Mouse (Mus musculus) frontal cortex, postnatal 10 days (tissue): ENCODE measurements around the gene Aimp2.

Experiments
- DNase-seq, 2 experiments: peaks; one replicate each; pipeline ENCODE4 v3.0.0; 2022; ENCODE audit warnings: low spot score in 2 of 2, mixed read lengths in 1 of 2

The Aimp2 gene

DNA sequence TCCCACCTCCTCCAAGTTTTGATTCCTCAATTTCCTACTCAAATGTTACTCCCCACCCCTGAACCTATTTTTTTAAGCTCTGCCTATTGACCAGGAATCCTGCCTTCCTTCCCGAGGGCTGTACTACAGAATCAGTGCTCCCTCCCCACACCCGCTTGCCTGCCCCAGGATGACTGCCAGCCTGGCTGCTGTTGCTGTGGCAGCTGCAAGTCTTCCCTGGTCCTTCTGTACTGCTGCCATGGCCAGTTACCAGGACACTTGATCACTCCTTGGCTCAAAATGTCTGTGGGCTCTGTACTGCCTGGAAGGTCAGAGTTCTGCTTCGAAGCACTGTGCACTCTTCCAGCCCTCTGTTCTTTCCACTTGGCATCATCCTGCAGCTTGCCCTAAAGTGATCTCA, 7.5 kb downstream of the Aimp2 start:
- peak; percentile 33 to 35 for DNase-seq

GRCm38 (mm10) chr5:143897635-143898330, 11.9 kb downstream of the Aimp2 start, which contains the start of gene Ankrd61:
Gene Ankrd61 (minus strand): TSS chr5:143897685.
- DNase-seq, result no peak

GRCm38 (mm10) chr5:143893396-143893795, 16.3 kb downstream of the Aimp2 start:
- no peak for DNase-seq

- DNase-seq, result no peak
Observed at GRCm38 (mm10) chr5:143892255-143892886, 17.3 kb downstream of the Aimp2 start.

GRCm38 (mm10) chr5:143890741-143891140, 18.9 kb downstream of the Aimp2 start:
- no peak for DNase-seq

- DNase-seq, result no peak
Observed at GRCm38 (mm10) chr5:143885274-143885673, 24.4 kb downstream of the Aimp2 start.

GRCm38 (mm10) chr5:143874571-143874970, 35.1 kb downstream of the Aimp2 start:
- DNase-seq, result no peak

GRCm38 (mm10) chr5:143871547-143872169, 38.0 kb downstream of the Aimp2 start:
- DNase-seq, result no peak
